Mouse (Mus musculus): ENCODE measurements around the gene Drap1. TPM values are rescaled to one million over a fixed set of nuclear protein-coding genes. Genes with fewer than 3 reads are reported as not detected.

Gene Drap1
- polyA plus RNA-seq, 1 experiment from 2014 or later = 318 TPM

DNA sequence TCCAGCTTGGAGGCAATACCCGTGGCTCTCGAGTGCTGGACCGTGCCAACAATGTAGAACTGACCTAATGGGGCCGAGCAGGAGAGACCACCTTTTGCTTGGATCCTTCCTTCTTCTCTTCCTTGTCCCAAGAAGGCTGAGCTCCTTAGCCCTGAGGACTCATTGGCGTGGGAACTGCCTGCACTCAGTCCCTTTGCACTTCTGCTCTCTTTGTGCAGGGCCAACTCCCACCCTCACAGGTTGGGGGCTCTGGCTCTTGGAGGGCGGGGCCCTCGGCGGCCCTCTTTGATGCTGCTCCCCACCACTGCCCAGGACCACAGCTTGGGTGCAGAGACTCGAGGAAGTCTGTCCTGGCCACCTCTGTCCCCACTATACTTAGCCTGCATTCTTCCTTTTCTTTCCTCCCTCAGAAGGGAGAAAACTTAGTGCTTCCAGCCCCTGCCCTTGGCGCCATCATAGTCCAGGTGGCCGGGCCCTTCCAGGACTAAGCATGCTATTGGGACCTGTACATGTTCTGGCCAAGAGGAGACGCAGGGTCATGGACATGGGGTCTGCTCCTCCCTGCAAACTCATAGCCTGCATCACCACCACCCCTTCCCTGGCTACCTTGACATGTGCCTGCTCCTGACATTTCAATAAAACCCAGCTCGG is 2.0 kb upstream of the Drap1 start:
- no peak overlapping the region for H3K27ac ChIP-seq (ENCODE audit: low read depth, low read length)
- no peak overlapping the region for H3K4me3 ChIP-seq (ENCODE audit: low read length)
- 0 out of 2 replicates have a peak overlapping the region, but pooled peaks have one; percentile 10 for H3K9ac ChIP-seq (ENCODE audit: low read depth, low read length)
- no peaks in the 10 kb centered on the region; the same call in 1 of the 2 replicates for H3K27me3 ChIP-seq (replicated peaks; ENCODE audit: control insufficient read depth, insufficient read depth, low read length)
- WGBS = 92% methylated on average over 13 of the region's 13 CpGs
- H3K4me2 ChIP-seq (ENCODE audit: low read length) = no peak overlapping the region
- no peak for ATAC-seq
- H3K36me3 ChIP-seq (ENCODE audit: control insufficient read depth, insufficient read depth, low read length) = peaks cover 3% of the 10 kb centered on the region; the same call in 1 of the 2 replicates
- H3K4me1 ChIP-seq (ENCODE audit: control insufficient read depth, insufficient read depth, low read depth, low read length) = peaks cover 34% of the 10 kb centered on the region
- H3K9me3 ChIP-seq (ENCODE audit: control insufficient read depth, low read length) = no peaks in the 10 kb centered on the region

GRCm38 (mm10) chr19:5425906-5426565 is 1.3 kb upstream of the Drap1 start:
- no peaks in the 10 kb centered on the region for H3K27me3 ChIP-seq (replicated peaks; ENCODE audit: control insufficient read depth, insufficient read depth, low read length)
- peaks cover 35% of the 10 kb centered on the region for H3K4me1 ChIP-seq (ENCODE audit: control insufficient read depth, insufficient read depth, low read depth, low read length)
- ATAC-seq = no peak
- H3K9me3 ChIP-seq (ENCODE audit: control insufficient read depth, low read length) = no peaks in the 10 kb centered on the region
- peak overlapping the region; percentile 80 for H3K4me2 ChIP-seq (ENCODE audit: low read length)
- H3K27ac ChIP-seq (ENCODE audit: low read depth, low read length) = peak overlapping the region; percentile 89
- H3K4me3 ChIP-seq (ENCODE audit: low read length) = peak overlapping the region; percentile 76
- H3K9ac ChIP-seq (ENCODE audit: low read depth, low read length) = peak overlapping the region; percentile 92
- peaks cover 3% of the 10 kb centered on the region; the same call in 1 of the 2 replicates for H3K36me3 ChIP-seq (ENCODE audit: control insufficient read depth, insufficient read depth, low read length)
- 92% methylated on average over 17 of the region's 18 CpGs for WGBS

GRCm38 (mm10) chr19:5424092-5424781 is 542 bp downstream of the Drap1 start:
- H3K4me1 ChIP-seq (ENCODE audit: control insufficient read depth, insufficient read depth, low read depth, low read length) = peaks cover 32% of the 10 kb centered on the region
- H3K9ac ChIP-seq (ENCODE audit: low read depth, low read length) = peak overlapping the region; percentile 90
- ATAC-seq = peak; percentile 62
- 1% methylated on average over 41 of the region's 48 CpGs for whole genome bisulfite sequencing
- no peaks in the 10 kb centered on the region for H3K27me3 ChIP-seq (replicated peaks; ENCODE audit: control insufficient read depth, insufficient read depth, low read length)
- H3K36me3 ChIP-seq (ENCODE audit: control insufficient read depth, insufficient read depth, low read length) = peaks cover 11% of the 10 kb centered on the region
- H3K9me3 ChIP-seq (ENCODE audit: control insufficient read depth, low read length) = no peaks in the 10 kb centered on the region
- peak overlapping the region; percentile 92 for H3K27ac ChIP-seq (ENCODE audit: low read depth, low read length)
- peak overlapping the region; percentile 76 for H3K4me3 ChIP-seq (ENCODE audit: low read length)
- H3K4me2 ChIP-seq (ENCODE audit: low read length) = peak overlapping the region; percentile 88

DNA sequence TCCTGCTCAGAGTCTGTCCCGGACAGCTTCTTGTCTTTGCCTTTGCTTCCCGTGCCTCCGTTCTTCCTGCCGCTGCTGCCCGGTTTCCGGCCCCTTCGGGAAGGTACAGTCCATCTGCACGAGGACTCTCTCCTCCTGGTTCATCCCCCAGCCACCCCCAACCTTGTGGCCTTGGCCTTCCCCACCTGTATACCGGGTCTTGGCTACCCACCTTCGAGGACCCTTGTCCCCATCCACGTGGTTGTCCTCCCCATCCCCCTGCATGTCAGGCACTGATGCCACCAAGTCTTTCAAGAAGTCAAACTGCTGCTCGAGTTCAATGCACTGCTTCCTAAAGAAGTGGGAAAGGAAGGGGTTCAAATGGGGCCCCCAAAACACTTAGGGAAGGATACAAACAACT is 1.2 kb downstream of the Drap1 start:
- Histone ChIP-seq H3K9ac (ENCODE audit: low read depth, low read length) (peak overlapping the region; percentile 90), H3K36me3 (ENCODE audit: control insufficient read depth, insufficient read depth, low read length) (peaks cover 11% of the 10 kb centered on the region), H3K27ac (ENCODE audit: low read depth, low read length) (peak overlapping the region; percentile 92; the same call in 1 of the 2 replicates), H3K27me3 (replicated peaks; ENCODE audit: control insufficient read depth, insufficient read depth, low read length) (no peaks in the 10 kb centered on the region), H3K4me3 (ENCODE audit: low read length) (peak overlapping the region; percentile 76), H3K4me1 (ENCODE audit: control insufficient read depth, insufficient read depth, low read depth, low read length) (peaks cover 32% of the 10 kb centered on the region), H3K4me2 (ENCODE audit: low read length) (peak overlapping the region; percentile 88), H3K9me3 (ENCODE audit: control insufficient read depth, low read length) (no peaks in the 10 kb centered on the region)
- WGBS = 71% methylated on average over 12 of the region's 12 CpGs
- ATAC-seq = no peak

- WGBS = 62% methylated on average over 9 of the region's 9 CpGs
These were observed 1.8 kb downstream of the Drap1 start for GRCm38 (mm10) chr19:5422895-5423443.

GRCm38 (mm10) chr19:5422267-5422666 is 2.5 kb downstream of the Drap1 start:
- Histone ChIP-seq H3K4me1 (ENCODE audit: control insufficient read depth, insufficient read depth, low read depth, low read length) (peaks cover 32% of the 10 kb centered on the region), H3K9ac (ENCODE audit: low read depth, low read length) (no peak overlapping the region), H3K4me3 (ENCODE audit: low read length) (no peak overlapping the region), H3K27me3 (replicated peaks; ENCODE audit: control insufficient read depth, insufficient read depth, low read length) (no peaks in the 10 kb centered on the region), H3K36me3 (ENCODE audit: control insufficient read depth, insufficient read depth, low read length) (peaks cover 11% of the 10 kb centered on the region), H3K27ac (ENCODE audit: low read depth, low read length) (no peak overlapping the region), H3K4me2 (ENCODE audit: low read length) (no peak overlapping the region), H3K9me3 (ENCODE audit: control insufficient read depth, low read length) (no peaks in the 10 kb centered on the region)
- ATAC-seq = no peak
- WGBS = 79% methylated on average over 10 of the region's 10 CpGs

More at GRCm38 (mm10) chr19:5422895-5423443, 1.8 kb downstream of the Drap1 start:
- no peaks in the 10 kb centered on the region for H3K27me3 ChIP-seq (replicated peaks; ENCODE audit: control insufficient read depth, insufficient read depth, low read length)
- H3K27ac ChIP-seq (ENCODE audit: low read depth, low read length) = no peak overlapping the region
- H3K4me2 ChIP-seq (ENCODE audit: low read length) = peak overlapping the region; percentile 88
- peaks cover 32% of the 10 kb centered on the region for H3K4me1 ChIP-seq (ENCODE audit: control insufficient read depth, insufficient read depth, low read depth, low read length)
- H3K36me3 ChIP-seq (ENCODE audit: control insufficient read depth, insufficient read depth, low read length) = peaks cover 11% of the 10 kb centered on the region
- H3K9me3 ChIP-seq (ENCODE audit: control insufficient read depth, low read length) = no peaks in the 10 kb centered on the region
- 0 out of 2 replicates have a peak overlapping the region, but pooled peaks have one; percentile 2 for H3K9ac ChIP-seq (ENCODE audit: low read depth, low read length)
- no peak overlapping the region for H3K4me3 ChIP-seq (ENCODE audit: low read length)
- ATAC-seq = no peak

DNA sequence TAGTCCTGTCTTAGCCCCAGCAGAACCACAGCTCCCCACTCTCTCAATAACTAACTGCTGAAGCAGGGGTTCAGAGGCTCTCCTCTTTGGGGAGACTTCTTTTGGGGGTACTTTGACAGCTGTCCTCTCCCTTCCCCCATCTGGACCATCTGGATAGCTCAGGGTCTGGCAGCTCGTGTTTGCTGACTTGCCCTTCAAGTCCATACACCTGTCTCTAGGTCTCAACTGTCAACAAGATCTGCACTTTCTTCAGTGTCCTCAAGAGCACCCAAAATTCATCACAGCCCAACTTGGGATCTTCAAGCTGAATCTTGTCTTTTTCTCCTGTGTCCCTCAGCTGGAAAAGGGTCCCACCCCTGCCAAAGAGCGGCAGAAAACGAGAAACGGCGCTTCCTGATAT is 3.0 kb downstream of the Drap1 start:
- H3K36me3 ChIP-seq (ENCODE audit: control insufficient read depth, insufficient read depth, low read length) = peaks cover 11% of the 10 kb centered on the region
- H3K27ac ChIP-seq (ENCODE audit: low read depth, low read length) = no peak overlapping the region
- H3K27me3 ChIP-seq (replicated peaks; ENCODE audit: control insufficient read depth, insufficient read depth, low read length) = no peaks in the 10 kb centered on the region
- H3K4me3 ChIP-seq (ENCODE audit: low read length) = no peak overlapping the region
- H3K9me3 ChIP-seq (ENCODE audit: control insufficient read depth, low read length) = no peaks in the 10 kb centered on the region
- ATAC-seq = no peak
- 85% methylated on average over 5 of the region's 5 CpGs for WGBS
- peaks cover 28% of the 10 kb centered on the region for H3K4me1 ChIP-seq (ENCODE audit: control insufficient read depth, insufficient read depth, low read depth, low read length)
- H3K9ac ChIP-seq (ENCODE audit: low read depth, low read length) = no peak overlapping the region
- no peak overlapping the region for H3K4me2 ChIP-seq (ENCODE audit: low read length)

- no peaks in the 10 kb centered on the region for H3K9me3 ChIP-seq (ENCODE audit: control insufficient read depth, low read length)
- ATAC-seq = no peak
- H3K27ac ChIP-seq (ENCODE audit: low read depth, low read length) = no peak overlapping the region
- WGBS = 93% methylated on average over 6 of the region's 6 CpGs
- peaks cover 11% of the 10 kb centered on the region for H3K36me3 ChIP-seq (ENCODE audit: control insufficient read depth, insufficient read depth, low read length)
- peaks cover 18% of the 10 kb centered on the region for H3K4me1 ChIP-seq (ENCODE audit: control insufficient read depth, insufficient read depth, low read depth, low read length)
- no peaks in the 10 kb centered on the region for H3K27me3 ChIP-seq (replicated peaks; ENCODE audit: control insufficient read depth, insufficient read depth, low read length)
- H3K4me3 ChIP-seq (ENCODE audit: low read length) = no peak overlapping the region
- H3K4me2 ChIP-seq (ENCODE audit: low read length) = no peak overlapping the region
- H3K9ac ChIP-seq (ENCODE audit: low read depth, low read length) = no peak overlapping the region
These were observed 4.2 kb downstream of the Drap1 start for GRCm38 (mm10) chr19:5420579-5420978.

- H3K9me3 ChIP-seq (ENCODE audit: control insufficient read depth, low read length) = no peaks in the 10 kb centered on the region
- 94% methylated on average over 9 of the region's 9 CpGs for WGBS
- no peak overlapping the region for H3K4me2 ChIP-seq (ENCODE audit: low read length)
- no peak for ATAC-seq
- H3K4me3 ChIP-seq (ENCODE audit: low read length) = no peak overlapping the region
- no peak overlapping the region for H3K27ac ChIP-seq (ENCODE audit: low read depth, low read length)
- peaks cover 18% of the 10 kb centered on the region for H3K4me1 ChIP-seq (ENCODE audit: control insufficient read depth, insufficient read depth, low read depth, low read length)
- H3K27me3 ChIP-seq (replicated peaks; ENCODE audit: control insufficient read depth, insufficient read depth, low read length) = no peaks in the 10 kb centered on the region
- no peak overlapping the region for H3K9ac ChIP-seq (ENCODE audit: low read depth, low read length)
- peaks cover 11% of the 10 kb centered on the region for H3K36me3 ChIP-seq (ENCODE audit: control insufficient read depth, insufficient read depth, low read length)
These were observed 5.1 kb downstream of the Drap1 start for GRCm38 (mm10) chr19:5419630-5420029.
